Mouse (Mus musculus) heart, embryonic 11.5 days (tissue): ENCODE data around the gene Arid5a. TPM values are rescaled to one million over a fixed set of nuclear protein-coding genes. Genes with fewer than 3 reads are reported as not detected.
A peak's percentile ranks its signal among the peaks of the same experiment; 100 is the strongest.

Experiments used
- ATAC-seq: fragments of 200-750 bp; cut with Nextera tagmentation; replicated peaks from 2 replicates; pipeline ENCODE4 v1.8.0; 2017; ENCODE audit warnings: moderate library complexity; ENCODE audit not compliant: insufficient number of reproducible peaks, low FRiP score, low TSS enrichment
- H3K27ac ChIP-seq: fragments of 300-500 bp; sonication (generic); 2 replicates; pipeline ENCODE4 v1.5.1; 2014; ENCODE audit warnings: mild to moderate bottlenecking, low read depth, low read length
- H3K27me3 ChIP-seq: fragments of 300-500 bp; sonication (generic); 2 replicates; pipeline ENCODE4 v1.6.1; 2014; ENCODE audit warnings: mild to moderate bottlenecking, low read length, mixed read lengths; ENCODE audit not compliant: control insufficient read depth, insufficient read depth
- H3K36me3 ChIP-seq: fragments of 300-500 bp; sonication (generic); 2 replicates; pipeline ENCODE4 v1.6.1; 2014; ENCODE audit warnings: mild to moderate bottlenecking, low read length, moderate library complexity, mixed read lengths; ENCODE audit not compliant: control insufficient read depth, insufficient read depth
- H3K4me1 ChIP-seq: fragments of 300-500 bp; sonication (generic); 2 replicates; pipeline ENCODE4 v1.6.1; 2014; ENCODE audit warnings: low read length; ENCODE audit not compliant: control insufficient read depth, insufficient read depth
- H3K4me2 ChIP-seq: fragments of 300-500 bp; sonication (generic); 2 replicates; pipeline ENCODE4 v1.6.1; 2014; ENCODE audit warnings: mild to moderate bottlenecking, moderate library complexity
- H3K4me3 ChIP-seq: fragments of 300-500 bp; sonication (generic); 2 replicates; pipeline ENCODE4 v1.5.1; 2014; ENCODE audit warnings: low read depth, low read length
- H3K9ac ChIP-seq: fragments of 300-500 bp; sonication (generic); 2 replicates; pipeline ENCODE4 v1.6.1; 2014; ENCODE audit warnings: mild to moderate bottlenecking, low read depth, low read length, moderate library complexity
- H3K9me3 ChIP-seq: fragments of 300-500 bp; sonication (generic); replicated peaks from 2 replicates; pipeline ENCODE4 v1.6.1; 2016; ENCODE audit warnings: low read length; ENCODE audit not compliant: control insufficient read depth
- WGBS: fragments of 180-500 bp; shearing (Covaris S2); extraction: QIAGEN DNeasy Blood & Tissue Kit; methylation state at CpG from one replicate; pipeline ENCODE4 v1.1.7; 2014; ENCODE audit not compliant: insufficient replicate concordance; 5-methylcytosine and 5-hydroxymethylcytosine counted together
- polyA plus RNA-seq: library from polyadenylated mRNA; unstranded; fragments of >200 nt; fragmentation: Nextera tagmentation; extraction: Ambion mirVana; gene quantifications from 2 replicates; pipeline ENCODE4 v1.2.1, GENCODE M21; 2014

Arid5a gene
- polyA plus RNA-seq, 1 experiment from 2014 or later = 5.6 TPM

DNA sequence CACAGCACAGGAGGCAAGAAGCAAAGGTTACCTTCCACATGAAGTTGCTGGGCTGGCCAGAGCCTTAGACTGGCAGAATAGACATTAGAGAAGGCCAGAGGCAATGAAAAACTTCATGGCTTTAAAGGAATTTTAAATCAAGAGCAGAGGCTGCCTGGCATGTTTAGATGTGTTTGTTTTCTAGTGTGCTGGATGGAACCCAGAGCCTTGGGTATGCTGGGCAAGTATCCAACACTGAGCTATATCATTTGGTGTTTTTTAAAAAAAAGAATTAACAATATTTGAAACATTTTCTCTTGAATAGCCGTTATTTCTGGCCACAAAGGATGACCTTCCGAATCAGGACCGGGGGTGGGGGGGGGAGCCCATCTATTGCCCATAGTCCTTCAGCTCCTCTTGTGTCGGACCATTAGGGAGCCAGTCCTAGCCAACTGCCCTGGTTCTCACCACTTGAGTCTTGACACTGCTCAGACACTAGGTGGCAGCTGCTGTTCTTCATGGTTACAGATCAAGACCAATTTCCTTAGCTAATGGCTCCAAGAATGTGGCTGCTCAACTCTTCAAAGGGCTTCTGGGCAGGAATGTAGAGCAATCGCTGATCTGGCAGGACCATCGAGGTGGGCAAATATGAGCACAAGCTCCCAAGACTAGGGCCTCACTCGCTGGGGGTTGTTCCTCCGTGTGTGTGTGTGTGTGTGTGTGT is 16.4 kb downstream of the Arid5a start:
- Histone ChIP-seq H3K4me2 (no peak overlapping the region), H3K27ac (no peak overlapping the region), H3K27me3 (no peaks in the 10 kb centered on the region), H3K4me3 (no peak overlapping the region), H3K36me3 (peaks cover 3% of the 10 kb centered on the region; the same call in 1 of the 2 replicates), H3K4me1 (0 out of 2 replicates have a peak, but pooled peaks cover 9% of the 10 kb centered on the region), H3K9ac (no peak overlapping the region), H3K9me3 (no peaks in the 10 kb centered on the region)
- no peak for ATAC-seq
- 44% methylated on average over 8 of the region's 8 CpGs for WGBS

- ATAC-seq = no peak
- WGBS = 76% methylated on average over 2 of the region's 2 CpGs
- no peaks in the 10 kb centered on the region for H3K27me3 ChIP-seq
- no peak overlapping the region for H3K4me2 ChIP-seq
- H3K4me3 ChIP-seq = no peak overlapping the region
- H3K36me3 ChIP-seq = no peaks in the 10 kb centered on the region
- H3K9me3 ChIP-seq = no peaks in the 10 kb centered on the region
- H3K4me1 ChIP-seq = 0 out of 2 replicates have a peak, but pooled peaks cover 9% of the 10 kb centered on the region
- no peak overlapping the region for H3K27ac ChIP-seq
- H3K9ac ChIP-seq = no peak overlapping the region
Measured at GRCm38 (mm10) chr1:36325900-36326321, 18.4 kb downstream of the Arid5a start.

DNA sequence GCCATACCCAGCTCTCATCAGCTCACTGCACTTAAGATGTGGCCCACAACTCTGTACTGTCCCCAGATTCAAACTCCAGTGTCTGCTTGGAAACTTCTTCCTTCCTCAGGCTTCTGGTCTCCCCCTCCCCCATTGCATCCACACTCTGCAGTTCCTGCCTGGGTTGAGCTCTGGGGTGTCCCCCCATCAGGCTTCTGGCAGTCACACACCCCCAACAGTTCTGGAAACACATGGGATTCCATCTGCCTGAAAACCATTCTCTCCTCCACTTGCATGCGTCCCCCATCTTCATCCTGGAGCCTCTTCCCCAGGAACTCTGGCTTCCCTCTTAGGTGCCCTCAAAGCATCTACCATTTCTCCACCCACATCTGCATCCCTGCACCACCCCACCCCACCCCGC is 19.3 kb downstream of the Arid5a start:
- no peak for ATAC-seq
- Histone ChIP-seq H3K9ac (no peak overlapping the region), H3K36me3 (no peaks in the 10 kb centered on the region), H3K9me3 (no peaks in the 10 kb centered on the region), H3K4me3 (no peak overlapping the region), H3K27ac (no peak overlapping the region), H3K4me1 (0 out of 2 replicates have a peak, but pooled peaks cover 9% of the 10 kb centered on the region), H3K4me2 (no peak overlapping the region), H3K27me3 (no peaks in the 10 kb centered on the region)
- WGBS = 88% methylated on average over 2 of the region's 2 CpGs

- 74% methylated on average over 6 of the region's 6 CpGs for WGBS
- Histone ChIP-seq H3K4me1 (no peaks in the 10 kb centered on the region), H3K9ac (no peak overlapping the region), H3K27ac (no peak overlapping the region), H3K9me3 (no peaks in the 10 kb centered on the region), H3K4me2 (no peak overlapping the region), H3K27me3 (no peaks in the 10 kb centered on the region), H3K4me3 (no peak overlapping the region), H3K36me3 (peaks cover 10% of the 10 kb centered on the region)
- ATAC-seq = no peak
Measured at GRCm38 (mm10) chr1:36331743-36332142, 24.2 kb downstream of the Arid5a start.

DNA sequence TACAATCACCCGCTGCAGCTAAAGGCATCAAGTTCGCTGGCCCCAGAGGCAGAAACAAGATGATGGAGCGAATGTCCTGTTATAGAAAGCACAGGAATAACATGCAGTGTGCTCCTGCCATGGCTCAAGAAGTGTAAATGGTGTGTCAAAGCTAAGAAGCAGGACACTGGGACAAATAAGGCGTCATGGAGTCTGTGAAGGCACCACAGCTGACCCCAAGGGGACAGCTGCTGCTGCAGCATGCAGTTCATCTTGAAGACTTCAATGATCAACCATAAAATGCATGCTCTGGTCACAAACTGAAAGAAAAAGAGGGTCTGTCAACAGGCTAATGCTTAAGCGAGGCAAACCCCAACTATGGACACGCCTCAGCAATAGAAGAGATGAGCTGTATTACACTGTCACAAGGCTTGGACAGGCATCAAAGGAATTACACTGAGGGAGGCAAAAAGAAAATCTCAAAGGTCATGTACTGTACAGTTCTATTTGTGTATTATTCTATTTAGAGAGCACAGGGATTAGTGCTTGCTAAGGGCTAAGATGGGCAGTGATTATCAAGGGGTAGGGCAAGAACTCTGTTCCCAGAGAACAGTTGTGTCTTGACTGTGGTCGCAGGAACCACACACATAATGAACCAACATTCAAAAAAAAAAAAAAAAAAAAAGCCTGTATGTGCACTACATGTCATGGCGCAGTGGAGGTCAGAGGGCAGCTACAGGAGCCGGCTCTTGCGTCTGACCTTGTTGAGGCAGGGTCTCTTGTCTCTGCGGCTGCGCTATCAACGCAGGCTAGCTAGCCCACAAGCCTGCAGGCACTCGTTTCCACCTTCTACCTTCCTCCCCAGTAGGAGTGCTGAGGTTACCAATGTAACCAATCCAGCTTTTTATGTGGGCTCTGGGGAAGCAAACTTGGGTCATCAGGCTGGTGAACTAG is 25.7 kb downstream of the Arid5a start:
- peak overlapping the region; percentile 29; the same call in 1 of the 2 replicates for H3K27ac ChIP-seq
- H3K4me3 ChIP-seq = no peak overlapping the region
- ATAC-seq = no peak
- H3K4me1 ChIP-seq = no peaks in the 10 kb centered on the region
- 78% methylated on average over 14 of the region's 14 CpGs for WGBS
- H3K9ac ChIP-seq = no peak overlapping the region
- no peaks in the 10 kb centered on the region for H3K27me3 ChIP-seq
- no peak overlapping the region for H3K4me2 ChIP-seq
- H3K36me3 ChIP-seq = peaks cover 21% of the 10 kb centered on the region
- H3K9me3 ChIP-seq = no peaks in the 10 kb centered on the region

GRCm38 (mm10) chr1:36342547-36342946 is 35.0 kb downstream of the Arid5a start:
- WGBS = 88% methylated on average over 6 of the region's 6 CpGs
- Histone ChIP-seq H3K4me1 (no peaks in the 10 kb centered on the region), H3K36me3 (peaks cover 59% of the 10 kb centered on the region)

GRCm38 (mm10) chr1:36352351-36352750 is 44.8 kb downstream of the Arid5a start:
- H3K4me3 ChIP-seq = no peak overlapping the region
- WGBS = 75% methylated on average over 4 of the region's 4 CpGs

More at GRCm38 (mm10) chr1:36342547-36342946, 35.0 kb downstream of the Arid5a start:
- H3K9me3 ChIP-seq = no peaks in the 10 kb centered on the region
- no peak overlapping the region for H3K4me2 ChIP-seq
- H3K9ac ChIP-seq = no peak overlapping the region
- H3K4me3 ChIP-seq = no peak overlapping the region
- no peaks in the 10 kb centered on the region for H3K27me3 ChIP-seq
- ATAC-seq = no peak
- no peak overlapping the region for H3K27ac ChIP-seq

DNA sequence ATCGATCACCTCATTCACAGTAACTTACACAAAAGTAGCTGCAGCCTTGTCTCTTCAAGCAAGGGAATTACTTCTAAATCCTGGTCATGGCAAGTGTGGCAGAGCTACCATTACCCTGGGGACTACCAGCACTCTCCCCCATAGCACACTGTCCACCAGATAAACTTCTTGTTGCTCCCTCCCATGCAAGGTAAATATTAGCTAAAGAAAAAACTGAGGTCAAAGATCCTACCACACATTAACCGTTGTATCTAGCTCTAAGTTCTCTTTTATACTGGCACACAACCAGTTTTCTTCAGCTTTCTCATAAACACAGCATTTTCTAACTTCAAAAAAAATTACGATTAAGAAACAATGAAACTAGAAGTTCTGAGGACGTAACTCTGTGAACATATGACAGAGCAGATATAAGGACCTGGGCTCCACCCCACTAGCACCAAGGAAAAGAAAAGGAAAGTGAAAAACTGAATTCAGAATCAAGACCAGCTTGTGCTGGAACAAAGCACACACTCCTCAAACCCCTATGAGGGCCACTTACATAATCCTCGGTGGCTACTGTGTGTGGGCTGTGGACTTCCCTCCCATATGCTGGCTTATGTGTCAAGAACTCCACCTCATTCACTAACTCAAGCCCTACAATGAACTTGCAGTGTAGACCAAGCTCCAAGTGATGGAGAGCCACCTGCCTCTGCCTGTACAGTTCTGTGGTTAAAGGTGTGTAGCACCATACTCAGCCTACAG is 49.6 kb downstream of the Arid5a start:
- Histone ChIP-seq H3K4me1 (no peaks in the 10 kb centered on the region), H3K9ac (no peak overlapping the region), H3K4me3 (no peak overlapping the region), H3K27me3 (no peaks in the 10 kb centered on the region), H3K27ac (no peak overlapping the region), H3K9me3 (no peaks in the 10 kb centered on the region), H3K4me2 (no peak overlapping the region), H3K36me3 (peaks cover 48% of the 10 kb centered on the region)
- WGBS = 93% methylated on average over 5 of the region's 5 CpGs
- ATAC-seq = no peak

More at GRCm38 (mm10) chr1:36352351-36352750, 44.8 kb downstream of the Arid5a start:
- no peak for ATAC-seq
- Histone ChIP-seq H3K27ac (no peak overlapping the region), H3K36me3 (peaks cover 60% of the 10 kb centered on the region), H3K4me1 (no peaks in the 10 kb centered on the region), H3K9me3 (no peaks in the 10 kb centered on the region), H3K27me3 (no peaks in the 10 kb centered on the region), H3K9ac (no peak overlapping the region), H3K4me2 (no peak overlapping the region)
